Mouse (Mus musculus): ENCODE data around the gene Enox1. TPM values are rescaled to one million over a fixed set of nuclear protein-coding genes. Genes with fewer than 3 reads are reported as not detected.

Gene Enox1
- polyA plus RNA-seq, 1 experiment = not detected

GRCm38 (mm10) chr14:77280454-77280853 is 123.9 kb downstream of the Enox1 start:
- no peak for TF ChIP-seq TAL1 (IDR thresholded peaks at IDR 0.05; ENCODE audit: low read length)
- TF ChIP-seq GATA1 (IDR thresholded peaks at IDR 0.05; ENCODE audit: low read length) = no peak
- Histone ChIP-seq H3K4me1 (ENCODE audit: control insufficient read depth) (no peaks in the 10 kb centered on the region), H3K27me3 (ENCODE audit: control insufficient read depth) (no peaks in the 10 kb centered on the region), H3K9me3 (ENCODE audit: control insufficient read depth, low read length) (no peaks in the 10 kb centered on the region), H3K36me3 (ENCODE audit: control insufficient read depth) (no peaks in the 10 kb centered on the region), H3K4me3 (replicated peaks) (no peak overlapping the region)

- Histone ChIP-seq H3K4me3 (replicated peaks) (no peak overlapping the region), H3K4me1 (ENCODE audit: control insufficient read depth) (no peaks in the 10 kb centered on the region), H3K36me3 (ENCODE audit: control insufficient read depth) (no peaks in the 10 kb centered on the region), H3K27me3 (ENCODE audit: control insufficient read depth) (no peaks in the 10 kb centered on the region), H3K9me3 (ENCODE audit: control insufficient read depth, low read length) (no peaks in the 10 kb centered on the region)
- TF ChIP-seq TAL1 (IDR thresholded peaks at IDR 0.05; ENCODE audit: low read length) (no peak), GATA1 (IDR thresholded peaks at IDR 0.05; ENCODE audit: low read length) (no peak)
Observed at GRCm38 (mm10) chr14:77280893-77281292, 124.3 kb downstream of the Enox1 start.

- no peaks in the 10 kb centered on the region for H3K36me3 ChIP-seq (ENCODE audit: control insufficient read depth)
- no peaks in the 10 kb centered on the region for H3K27me3 ChIP-seq (ENCODE audit: control insufficient read depth)
- no peak overlapping the region for H3K4me3 ChIP-seq (replicated peaks)
- TF ChIP-seq TAL1 (IDR thresholded peaks at IDR 0.05; ENCODE audit: low read length) (no peak), GATA1 (IDR thresholded peaks at IDR 0.05; ENCODE audit: low read length) (no peak)
- H3K4me1 ChIP-seq (ENCODE audit: control insufficient read depth) = no peaks in the 10 kb centered on the region
- H3K9me3 ChIP-seq (ENCODE audit: control insufficient read depth, low read length) = peaks cover 11% of the 10 kb centered on the region
Observed at GRCm38 (mm10) chr14:77283939-77284338, 127.4 kb downstream of the Enox1 start.

GRCm38 (mm10) chr14:77285453-77285852 is 128.9 kb downstream of the Enox1 start:
- Histone ChIP-seq H3K27me3 (ENCODE audit: control insufficient read depth) (no peaks in the 10 kb centered on the region), H3K36me3 (ENCODE audit: control insufficient read depth) (no peaks in the 10 kb centered on the region), H3K4me3 (replicated peaks) (no peak overlapping the region), H3K9me3 (ENCODE audit: control insufficient read depth, low read length) (peaks cover 17% of the 10 kb centered on the region), H3K4me1 (ENCODE audit: control insufficient read depth) (no peaks in the 10 kb centered on the region)
- TF ChIP-seq GATA1 (IDR thresholded peaks at IDR 0.05; ENCODE audit: low read length) = no peak
- no peak for TF ChIP-seq TAL1 (IDR thresholded peaks at IDR 0.05; ENCODE audit: low read length)

- H3K4me1 ChIP-seq (ENCODE audit: control insufficient read depth) = no peaks in the 10 kb centered on the region
- H3K27me3 ChIP-seq (ENCODE audit: control insufficient read depth) = no peaks in the 10 kb centered on the region
- H3K36me3 ChIP-seq (ENCODE audit: control insufficient read depth) = no peaks in the 10 kb centered on the region
- H3K9me3 ChIP-seq (ENCODE audit: control insufficient read depth, low read length) = peaks cover 10% of the 10 kb centered on the region
- no peak overlapping the region for H3K4me3 ChIP-seq (replicated peaks)
- TF ChIP-seq TAL1 (IDR thresholded peaks at IDR 0.05; ENCODE audit: low read length) (no peak), GATA1 (IDR thresholded peaks at IDR 0.05; ENCODE audit: low read length) (no peak)
Observed at GRCm38 (mm10) chr14:77291756-77292155, 135.2 kb downstream of the Enox1 start.

GRCm38 (mm10) chr14:77297039-77297438 is 140.5 kb downstream of the Enox1 start:
- H3K9me3 ChIP-seq (ENCODE audit: control insufficient read depth, low read length) = no peaks in the 10 kb centered on the region; the same call in 1 of the 2 replicates
- H3K36me3 ChIP-seq (ENCODE audit: control insufficient read depth) = no peaks in the 10 kb centered on the region
- no peak overlapping the region for H3K4me3 ChIP-seq (replicated peaks)
- H3K27me3 ChIP-seq (ENCODE audit: control insufficient read depth) = no peaks in the 10 kb centered on the region
- TF ChIP-seq TAL1 (IDR thresholded peaks at IDR 0.05; ENCODE audit: low read length) (no peak), GATA1 (IDR thresholded peaks at IDR 0.05; ENCODE audit: low read length) (no peak)
- no peaks in the 10 kb centered on the region for H3K4me1 ChIP-seq (ENCODE audit: control insufficient read depth)

GRCm38 (mm10) chr14:77298327-77298726 is 141.8 kb downstream of the Enox1 start:
- Histone ChIP-seq H3K4me3 (replicated peaks) (no peak overlapping the region), H3K36me3 (ENCODE audit: control insufficient read depth) (no peaks in the 10 kb centered on the region), H3K27me3 (ENCODE audit: control insufficient read depth) (no peaks in the 10 kb centered on the region), H3K9me3 (ENCODE audit: control insufficient read depth, low read length) (no peaks in the 10 kb centered on the region; the same call in 1 of the 2 replicates), H3K4me1 (ENCODE audit: control insufficient read depth) (no peaks in the 10 kb centered on the region)
- no peak for TF ChIP-seq TAL1 (IDR thresholded peaks at IDR 0.05; ENCODE audit: low read length)
- no peak for TF ChIP-seq GATA1 (IDR thresholded peaks at IDR 0.05; ENCODE audit: low read length)

- Histone ChIP-seq H3K4me1 (ENCODE audit: control insufficient read depth) (no peaks in the 10 kb centered on the region), H3K36me3 (ENCODE audit: control insufficient read depth) (no peaks in the 10 kb centered on the region), H3K9me3 (ENCODE audit: control insufficient read depth, low read length) (peaks cover 3% of the 10 kb centered on the region), H3K27me3 (ENCODE audit: control insufficient read depth) (no peaks in the 10 kb centered on the region), H3K4me3 (replicated peaks) (no peak overlapping the region)
- TF ChIP-seq GATA1 (IDR thresholded peaks at IDR 0.05; ENCODE audit: low read length) = no peak
- no peak for TF ChIP-seq TAL1 (IDR thresholded peaks at IDR 0.05; ENCODE audit: low read length)
Observed at GRCm38 (mm10) chr14:77309571-77309970, 153.0 kb downstream of the Enox1 start.

GRCm38 (mm10) chr14:77311456-77311855 is 154.9 kb downstream of the Enox1 start:
- Histone ChIP-seq H3K36me3 (ENCODE audit: control insufficient read depth) (no peaks in the 10 kb centered on the region), H3K4me1 (ENCODE audit: control insufficient read depth) (no peaks in the 10 kb centered on the region), H3K4me3 (replicated peaks) (no peak overlapping the region), H3K9me3 (ENCODE audit: control insufficient read depth, low read length) (peaks cover 3% of the 10 kb centered on the region), H3K27me3 (ENCODE audit: control insufficient read depth) (no peaks in the 10 kb centered on the region)
- TF ChIP-seq GATA1 (IDR thresholded peaks at IDR 0.05; ENCODE audit: low read length) (no peak), TAL1 (IDR thresholded peaks at IDR 0.05; ENCODE audit: low read length) (no peak)

- no peaks in the 10 kb centered on the region for H3K27me3 ChIP-seq (ENCODE audit: control insufficient read depth)
- TF ChIP-seq GATA1 (IDR thresholded peaks at IDR 0.05; ENCODE audit: low read length) = no peak
- TF ChIP-seq TAL1 (IDR thresholded peaks at IDR 0.05; ENCODE audit: low read length) = no peak
- H3K4me1 ChIP-seq (ENCODE audit: control insufficient read depth) = no peaks in the 10 kb centered on the region
- no peaks in the 10 kb centered on the region for H3K36me3 ChIP-seq (ENCODE audit: control insufficient read depth)
- no peak overlapping the region for H3K4me3 ChIP-seq (replicated peaks)
- H3K9me3 ChIP-seq (ENCODE audit: control insufficient read depth, low read length) = no peaks in the 10 kb centered on the region; the same call in 1 of the 2 replicates
Observed at GRCm38 (mm10) chr14:77319396-77319795, 162.8 kb downstream of the Enox1 start.
